Mouse (Mus musculus): ENCODE measurements at regions not wholly inside any gene's neighbourhood (a gene's known extent, or its start where the extent isn't known, plus 50 kb on each side); places are given as distances from the start of the nearest gene placed in this dataset.

- peak; percentile 74 for DNase-seq (ENCODE audit: low read depth, low spot score)
These were observed 74.3 kb upstream of the A2m start for GRCm38 (mm10) chr6:121560852-121561251.

- DNase-seq (ENCODE audit: low read depth, low spot score) = no peak
These were observed 74.8 kb upstream of the A2m start for GRCm38 (mm10) chr6:121560393-121560793.

GRCm38 (mm10) chr6:121556481-121556880 lies 78.7 kb upstream of the A2m start:
- peak; percentile 66 for DNase-seq (ENCODE audit: low read depth, low spot score)

GRCm38 (mm10) chr6:121553501-121554132 lies 80.1 kb upstream of the Iqsec3 start:
- DNase-seq (ENCODE audit: low read depth, low spot score) = no peak

DNA sequence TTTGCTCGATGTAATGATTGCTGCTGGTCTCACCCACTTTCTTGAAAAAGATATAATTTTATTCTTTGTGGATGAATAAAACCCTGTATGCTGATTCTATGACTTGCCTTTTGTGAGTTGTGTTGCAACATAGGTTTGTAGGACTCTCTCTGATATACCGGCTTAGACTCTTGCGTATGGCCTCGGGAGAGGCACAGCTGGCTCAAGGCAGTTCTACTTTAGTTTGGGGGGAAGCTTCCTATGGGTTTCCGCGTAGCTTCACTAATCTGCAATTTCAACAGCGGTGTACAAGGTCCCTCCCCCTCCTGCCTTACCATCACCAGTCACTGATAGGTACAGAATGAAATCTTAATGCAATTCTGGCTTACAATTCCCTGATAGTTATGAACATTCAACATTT lies 60.0 kb upstream of the Iqsec3 start:
- no peak for DNase-seq (ENCODE audit: low read depth, low spot score)

DNA sequence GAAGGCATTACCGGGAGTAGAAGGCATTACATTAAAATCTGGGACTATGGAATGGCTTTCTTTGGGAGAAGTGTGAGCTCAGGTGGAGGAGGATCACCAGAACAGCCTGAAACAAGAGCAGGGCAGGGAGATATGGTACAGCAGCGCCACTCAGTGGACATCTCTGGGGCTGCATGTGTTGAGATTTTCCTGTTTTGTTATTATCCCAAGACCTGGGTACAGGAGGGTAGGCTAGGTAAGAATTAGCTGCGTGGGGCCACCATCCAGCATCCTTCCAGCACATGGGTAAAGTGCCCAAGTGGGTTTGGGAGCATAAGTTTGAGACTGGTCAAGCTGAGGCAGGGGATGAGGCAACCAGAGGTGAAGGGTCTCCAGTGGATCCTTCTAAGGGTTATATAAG lies 59.4 kb upstream of the Iqsec3 start:
- DNase-seq (ENCODE audit: low read depth, low spot score) = peak; percentile 67

DNA sequence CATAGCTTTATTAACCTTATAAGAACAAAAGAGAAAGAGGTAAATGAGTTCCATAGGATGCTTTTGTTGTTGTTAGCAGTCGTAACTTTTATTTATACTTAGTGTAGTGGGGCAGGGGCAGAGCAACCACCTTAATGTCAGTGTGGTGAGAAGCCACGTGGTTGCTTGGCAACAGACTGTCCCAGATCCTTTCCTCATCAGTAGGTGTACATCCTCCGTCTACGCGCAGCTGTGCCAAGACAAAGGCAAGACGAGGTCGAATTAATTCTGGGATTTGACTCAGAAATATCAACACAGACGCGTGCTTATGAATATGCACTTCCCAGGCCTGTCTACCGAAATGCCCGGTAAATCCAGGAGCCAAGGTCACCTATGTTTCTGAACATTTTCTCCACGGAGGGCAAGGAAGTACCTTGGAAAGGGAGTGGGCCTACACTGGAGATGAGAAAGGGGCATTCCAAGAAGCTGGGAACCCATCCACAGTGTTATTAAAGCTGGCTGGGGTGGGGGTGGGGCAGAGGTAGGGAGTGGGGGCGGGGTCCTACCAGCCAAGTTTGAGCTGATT lies 58.4 kb upstream of the Iqsec3 start:
- peak; percentile 65 for DNase-seq (ENCODE audit: low read depth, low spot score)

GRCm38 (mm10) chr6:121527281-121527680 lies 53.8 kb upstream of the Iqsec3 start:
- no peak for DNase-seq (ENCODE audit: low read depth, low spot score)

- DNase-seq (ENCODE audit: low read depth, low spot score) = peak; percentile 84
These were observed 52.6 kb upstream of the Iqsec3 start for GRCm38 (mm10) chr6:121526121-121526520.

DNA sequence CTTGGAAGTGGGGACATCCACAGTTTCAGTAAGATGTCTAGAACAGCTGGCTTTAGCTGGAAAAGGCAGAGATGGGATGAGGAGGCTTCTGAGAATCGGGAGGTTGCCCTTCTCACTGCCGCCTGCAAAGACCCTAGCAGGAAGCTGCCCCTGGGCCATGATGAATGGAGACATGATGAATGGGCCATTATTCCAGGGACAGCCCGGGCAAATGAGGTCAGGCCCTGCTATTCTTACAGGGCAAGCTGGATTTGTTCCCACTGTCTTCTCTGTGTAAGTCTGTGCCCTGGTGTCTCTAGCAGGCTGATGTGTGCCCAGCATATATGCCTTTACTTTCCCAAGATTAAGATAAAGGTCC lies 51.1 kb upstream of the Iqsec3 start:
- DNase-seq (ENCODE audit: low read depth, low spot score) = no peak

DNA sequence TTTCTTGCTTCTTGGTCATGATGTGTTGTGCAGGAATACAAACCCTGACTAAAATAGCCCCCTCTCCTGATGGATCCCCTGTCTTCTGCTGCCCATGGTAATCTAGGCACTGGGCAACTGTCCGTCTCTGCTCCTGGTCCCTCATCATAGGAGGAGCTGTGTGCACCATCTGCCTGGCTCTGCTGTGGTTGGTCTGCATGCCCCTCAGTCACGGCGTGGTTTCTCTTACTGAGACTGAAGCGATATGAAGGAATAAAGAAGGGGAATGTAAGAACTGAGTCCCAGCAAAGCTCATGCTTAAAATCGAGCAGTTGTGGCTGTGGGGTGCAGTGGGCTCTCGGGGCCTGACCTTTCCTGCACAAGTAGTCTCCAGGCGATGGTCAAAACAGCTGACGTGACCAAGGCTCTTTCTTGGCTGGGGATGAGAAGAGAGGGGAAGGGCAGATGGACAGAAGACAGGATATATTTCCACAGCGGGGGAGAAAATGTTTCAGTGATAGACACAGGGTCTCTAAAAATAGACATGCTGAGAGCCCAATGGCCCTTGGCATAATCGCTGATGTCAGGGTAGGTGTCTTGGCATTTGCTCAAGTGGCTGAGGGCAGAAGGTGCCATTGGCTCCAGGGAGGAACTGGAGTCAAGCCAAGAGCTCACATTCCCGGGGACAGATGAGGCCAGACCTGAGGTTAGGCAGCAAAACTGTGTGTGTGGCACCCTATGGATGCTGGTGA lies 50.6 kb upstream of the Iqsec3 start:
- no peak for DNase-seq (ENCODE audit: low read depth, low spot score)

All from R1 (cell line).